Mouse (Mus musculus) lung, embryonic 16.5 days (tissue): ENCODE data around the gene Irs2. TPM values are rescaled to one million over a fixed set of nuclear protein-coding genes. Genes with fewer than 3 reads are reported as not detected.

Source experiments
- ATAC-seq: fragments of 200-750 bp; cut with Nextera tagmentation; 2 replicates; pipeline ENCODE4 v1.8.0; 2017; ENCODE audit warnings: low read depth, mild to moderate bottlenecking, moderate library complexity
- H3K27ac ChIP-seq: fragments of 300-500 bp; sonication (generic); 2 replicates; pipeline ENCODE4 v1.5.1; 2014; ENCODE audit warnings: mild to moderate bottlenecking, control low read depth, low read length
- H3K27me3 ChIP-seq: fragments of 300-500 bp; sonication (generic); 2 replicates; pipeline ENCODE4 v1.6.1; 2014; ENCODE audit warnings: low read depth, low read length, mixed read lengths; ENCODE audit not compliant: control insufficient read depth, insufficient read depth
- H3K36me3 ChIP-seq: fragments of 300-500 bp; sonication (generic); 2 replicates; pipeline ENCODE4 v1.6.1; 2014; ENCODE audit warnings: low read length; ENCODE audit not compliant: control insufficient read depth, insufficient read depth
- H3K4me1 ChIP-seq: fragments of 300-500 bp; sonication (generic); replicated peaks from 2 replicates; pipeline ENCODE4 v1.6.1; 2014; ENCODE audit warnings: low read length, mixed read lengths; ENCODE audit not compliant: control insufficient read depth, insufficient read depth
- H3K4me2 ChIP-seq: fragments of 300-500 bp; sonication (generic); 2 replicates; pipeline ENCODE4 v1.6.1; 2014; ENCODE audit warnings: low read depth, low read length, control low read depth
- H3K4me3 ChIP-seq: fragments of 300-500 bp; sonication (generic); 2 replicates; pipeline ENCODE4 v1.5.1; 2014; ENCODE audit warnings: mild to moderate bottlenecking, low read length, control low read depth
- H3K9ac ChIP-seq: fragments of 300-500 bp; sonication (generic); 2 replicates; pipeline ENCODE4 v1.6.1; 2014; ENCODE audit warnings: low read length, control low read depth
- H3K9me3 ChIP-seq: fragments of 300-500 bp; sonication (generic); 2 replicates; pipeline ENCODE4 v1.6.1; 2016; ENCODE audit warnings: low read length; ENCODE audit not compliant: control insufficient read depth
- WGBS: fragments of 180-500 bp; shearing (Covaris S2); extraction: QIAGEN DNeasy Blood & Tissue Kit; methylation state at CpG from one replicate; pipeline ENCODE4 v1.1.7; 2014; 5-methylcytosine and 5-hydroxymethylcytosine counted together
- polyA plus RNA-seq: library from polyadenylated mRNA; unstranded; fragments of >200 nt; fragmentation: Nextera tagmentation; extraction: Ambion mirVana; gene quantifications from 2 replicates; pipeline ENCODE4 v1.2.1, GENCODE M21; 2015

The Irs2 gene
- polyA plus RNA-seq, 1 experiment from 2014 or later: 2.8 TPM

DNA sequence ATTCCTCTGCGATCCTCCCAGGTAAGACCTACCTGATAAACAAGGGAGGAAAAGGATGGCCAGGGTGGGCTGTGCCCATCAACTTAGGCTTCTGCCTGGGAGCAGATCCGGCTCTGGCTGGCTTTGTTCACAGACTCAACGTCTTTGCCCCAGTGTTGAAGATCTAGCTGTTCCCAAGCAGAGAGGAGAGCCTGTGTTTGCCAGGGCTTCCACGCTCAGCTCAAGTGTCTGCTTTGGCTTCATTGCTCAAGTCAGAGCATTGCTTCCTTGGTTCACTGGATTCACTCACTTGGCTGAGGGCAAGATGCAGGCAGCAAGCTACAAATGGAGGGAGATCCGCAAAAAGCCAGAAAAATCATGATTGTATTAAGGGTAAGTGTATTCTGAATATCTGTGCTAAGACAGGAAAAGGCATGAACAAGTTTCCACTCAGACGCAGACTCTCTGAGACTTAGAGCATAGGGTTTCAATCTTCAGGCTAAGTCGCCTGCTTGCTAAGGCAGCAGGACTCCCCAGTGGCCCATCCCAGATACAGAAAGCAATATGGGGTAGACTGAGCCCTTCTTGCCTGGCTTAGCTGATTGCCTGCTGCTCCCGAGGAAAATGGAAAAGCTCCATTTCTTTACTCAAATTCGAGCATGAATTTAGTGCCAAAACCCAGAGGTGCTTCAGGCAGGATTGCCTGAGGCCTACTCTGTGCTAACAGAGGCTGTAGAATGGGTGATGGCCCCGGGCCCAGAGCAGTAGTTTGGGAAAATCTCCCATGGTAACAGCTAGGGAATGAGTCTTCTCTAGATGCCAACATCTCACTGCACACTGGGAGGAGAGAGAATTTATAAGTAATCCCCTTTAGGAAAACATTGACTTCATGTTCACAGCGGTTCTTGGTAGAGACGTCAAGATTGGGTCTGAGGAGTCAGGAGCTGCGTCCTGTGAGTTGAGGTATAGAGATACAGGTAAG is 37.5 kb downstream of the Irs2 start:
- no peaks in the 10 kb centered on the region for H3K36me3 ChIP-seq
- no peaks in the 10 kb centered on the region for H3K9me3 ChIP-seq
- H3K4me2 ChIP-seq: no peak overlapping the region
- 69% methylated on average over 13 of the region's 13 CpGs for WGBS
- peaks cover 45% of the 10 kb centered on the region for H3K4me1 ChIP-seq
- no peak overlapping the region for H3K9ac ChIP-seq
- ATAC-seq: no peak
- H3K27ac ChIP-seq: peak overlapping the region; percentile 15; the same call in 1 of the 2 replicates
- no peaks in the 10 kb centered on the region for H3K27me3 ChIP-seq
- no peak overlapping the region for H3K4me3 ChIP-seq

DNA sequence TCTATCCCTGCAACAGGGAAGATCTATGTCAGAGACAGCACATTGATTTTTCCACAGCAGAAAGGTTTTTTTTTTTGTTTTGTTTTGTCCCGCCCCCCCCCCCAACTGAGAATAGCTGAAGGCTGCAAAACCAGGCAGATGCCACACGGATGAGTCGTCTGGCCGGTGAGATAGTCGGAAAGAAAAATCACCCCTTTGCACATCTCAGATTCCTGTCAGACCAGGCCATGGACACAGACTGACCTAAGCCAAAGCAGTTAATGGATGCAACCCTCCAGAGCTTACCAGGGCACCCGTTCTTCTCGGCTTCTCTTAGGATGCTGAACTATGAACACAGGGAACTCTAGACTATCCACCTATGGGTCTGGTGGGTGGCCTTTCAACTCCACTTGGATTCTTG is 39.6 kb downstream of the Irs2 start:
- Histone ChIP-seq H3K4me2 (no peak overlapping the region), H3K4me1 (peaks cover 49% of the 10 kb centered on the region), H3K9me3 (no peaks in the 10 kb centered on the region), H3K4me3 (no peak overlapping the region), H3K36me3 (no peaks in the 10 kb centered on the region), H3K9ac (no peak overlapping the region), H3K27ac (no peak overlapping the region), H3K27me3 (0 out of 2 replicates have a peak, but pooled peaks cover 2% of the 10 kb centered on the region)
- WGBS: 35% methylated on average over 7 of the region's 7 CpGs
- no peak for ATAC-seq

DNA sequence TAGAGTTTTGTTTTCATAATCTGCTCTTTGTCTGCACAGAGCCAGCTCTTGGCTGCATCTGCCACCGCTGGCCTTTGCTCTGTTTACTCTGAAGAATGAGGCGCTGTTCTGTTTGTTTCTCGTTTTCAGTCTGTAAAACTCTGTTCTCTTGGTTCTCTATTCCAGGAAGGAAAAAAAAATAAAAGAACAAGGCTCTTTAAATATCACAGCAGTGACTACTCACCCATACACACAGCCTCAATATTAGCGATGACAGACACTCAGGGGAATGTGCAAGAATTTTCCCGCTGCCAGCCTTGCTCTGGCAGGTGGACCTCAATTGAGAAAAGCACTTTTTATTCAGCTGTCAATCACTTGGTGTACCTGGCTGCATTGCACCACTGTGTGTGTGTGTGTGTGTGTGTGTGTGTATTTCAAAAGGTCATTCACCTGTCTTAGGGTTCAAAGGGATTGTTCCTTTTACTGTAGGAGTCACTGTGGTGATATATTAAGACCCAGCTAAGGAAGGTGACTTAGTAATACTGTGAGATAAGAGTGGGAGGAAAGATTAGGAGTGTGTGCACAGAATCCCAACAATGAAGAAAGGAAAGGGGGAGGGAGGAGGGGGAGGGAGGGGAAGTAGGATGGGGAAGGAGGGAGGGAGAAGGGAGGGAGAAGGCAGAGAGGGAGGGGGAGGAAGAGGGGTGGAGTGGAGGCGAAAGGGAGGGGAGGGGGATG is 42.7 kb downstream of the Irs2 start:
- WGBS: 8% methylated on average over 6 of the region's 6 CpGs
- H3K4me2 ChIP-seq: no peak overlapping the region

DNA sequence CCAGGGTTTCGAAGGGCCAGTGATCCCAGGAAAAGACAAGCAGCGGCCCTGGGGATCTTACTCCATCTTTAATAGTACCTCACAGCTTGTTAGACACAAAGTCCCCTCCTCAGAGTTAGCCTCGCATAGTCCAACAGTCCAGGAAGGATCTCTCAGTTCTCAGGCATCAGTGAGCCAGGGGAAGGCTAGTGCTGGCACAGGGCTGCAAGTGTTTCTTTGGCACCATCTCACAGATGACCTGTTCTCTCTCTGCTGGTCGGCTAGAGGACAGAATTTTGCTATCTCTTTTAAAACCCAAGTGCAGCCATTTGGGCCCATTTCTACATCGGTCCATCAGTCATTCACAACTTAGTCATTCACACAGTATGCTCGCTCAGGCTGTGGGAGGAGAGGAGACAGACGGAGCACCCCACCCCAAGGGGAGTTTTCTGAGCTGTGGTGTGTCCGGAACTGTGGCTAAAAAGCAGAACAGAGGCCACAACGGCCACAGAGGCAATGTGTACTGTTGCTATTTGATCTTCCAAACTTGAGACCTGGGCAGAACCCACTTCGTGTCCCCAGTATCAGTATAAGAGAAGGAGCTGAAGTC is 43.7 kb downstream of the Irs2 start:
- H3K4me3 ChIP-seq: no peak overlapping the region
- peaks cover 56% of the 10 kb centered on the region for H3K4me1 ChIP-seq
- H3K9me3 ChIP-seq: no peaks in the 10 kb centered on the region
- ATAC-seq: no peak
- no peak overlapping the region for H3K27ac ChIP-seq
- no peak overlapping the region for H3K9ac ChIP-seq
- H3K36me3 ChIP-seq: no peaks in the 10 kb centered on the region
- H3K27me3 ChIP-seq: 0 out of 2 replicates have a peak, but pooled peaks cover 5% of the 10 kb centered on the region
- 43% methylated on average over 10 of the region's 10 CpGs for WGBS
- no peak overlapping the region for H3K4me2 ChIP-seq

More for the DNA sequence above, 42.7 kb downstream of the Irs2 start:
- no peaks in the 10 kb centered on the region for H3K9me3 ChIP-seq
- H3K27me3 ChIP-seq: 0 out of 2 replicates have a peak, but pooled peaks cover 3% of the 10 kb centered on the region
- no peak overlapping the region for H3K4me3 ChIP-seq
- ATAC-seq: peak; percentile 38
- no peak overlapping the region for H3K27ac ChIP-seq
- no peak overlapping the region for H3K9ac ChIP-seq
- no peaks in the 10 kb centered on the region for H3K36me3 ChIP-seq
- H3K4me1 ChIP-seq: peaks cover 50% of the 10 kb centered on the region

DNA sequence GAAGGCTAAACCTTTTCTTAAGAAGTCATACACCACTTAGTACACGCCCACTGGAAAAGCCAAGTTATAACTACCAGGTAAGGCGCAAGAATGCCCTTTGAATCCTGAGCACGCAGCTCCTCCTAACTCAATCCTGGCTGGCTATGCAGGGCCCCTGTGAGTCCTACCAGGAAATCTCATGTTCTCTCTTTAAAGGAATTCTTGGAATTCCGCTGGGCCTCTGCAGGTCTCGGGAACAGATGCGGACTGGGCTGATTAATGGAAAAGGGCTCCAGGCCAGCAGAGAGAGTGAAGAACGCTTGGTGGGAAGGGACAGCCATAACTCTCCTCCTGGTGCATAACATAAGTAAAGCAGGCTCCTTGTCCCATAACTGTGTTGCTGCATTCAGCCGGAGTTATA is 46.3 kb downstream of the Irs2 start:
- Histone ChIP-seq H3K4me3 (no peak overlapping the region), H3K36me3 (no peaks in the 10 kb centered on the region), H3K9ac (no peak overlapping the region), H3K27me3 (0 out of 2 replicates have a peak, but pooled peaks cover 5% of the 10 kb centered on the region), H3K27ac (peak overlapping the region; percentile 36), H3K4me2 (no peak overlapping the region), H3K9me3 (no peaks in the 10 kb centered on the region), H3K4me1 (peaks cover 49% of the 10 kb centered on the region)
- 2% methylated on average over 8 of the region's 8 CpGs for WGBS
- ATAC-seq: peak; percentile 62

DNA sequence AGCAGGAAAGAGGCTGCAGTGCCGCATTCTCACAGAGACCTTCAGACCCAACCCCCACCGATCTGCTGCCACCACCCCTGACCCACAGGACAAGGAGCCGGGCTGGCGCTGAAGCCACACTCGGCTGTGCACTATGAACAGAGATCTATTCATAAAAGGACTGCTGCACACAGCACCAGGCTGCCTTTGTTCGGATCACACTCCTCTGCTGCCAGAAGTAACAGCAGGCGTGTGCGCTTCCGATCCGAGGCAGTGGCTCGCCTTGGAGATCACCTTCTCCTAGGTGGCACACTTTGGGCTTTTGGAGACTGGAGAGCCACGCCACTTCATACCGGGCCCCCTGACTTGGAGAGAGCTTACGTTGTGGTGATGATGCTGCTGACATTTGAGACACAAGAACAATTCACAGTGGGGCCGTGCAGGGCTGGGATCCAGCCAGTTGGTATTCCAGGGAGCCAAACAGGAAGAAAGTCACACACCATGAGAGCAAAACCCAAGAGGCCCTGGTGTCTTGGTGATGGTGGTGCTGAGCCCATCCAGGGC is 47.9 kb downstream of the Irs2 start:
- peak overlapping the region; percentile 11; the same call in 1 of the 2 replicates for H3K4me3 ChIP-seq
- 18% methylated on average over 15 of the region's 15 CpGs for WGBS
- ATAC-seq: peak; percentile 19; the same call in 1 of the 2 replicates
- H3K9ac ChIP-seq: peak overlapping the region; percentile 51
- peaks cover 43% of the 10 kb centered on the region for H3K4me1 ChIP-seq
- H3K4me2 ChIP-seq: peak overlapping the region; percentile 39
- H3K36me3 ChIP-seq: no peaks in the 10 kb centered on the region
- peaks cover 11% of the 10 kb centered on the region; the same call in 1 of the 2 replicates for H3K27me3 ChIP-seq
- H3K27ac ChIP-seq: 0 out of 2 replicates have a peak overlapping the region, but pooled peaks have one; percentile 5
- no peaks in the 10 kb centered on the region for H3K9me3 ChIP-seq

DNA sequence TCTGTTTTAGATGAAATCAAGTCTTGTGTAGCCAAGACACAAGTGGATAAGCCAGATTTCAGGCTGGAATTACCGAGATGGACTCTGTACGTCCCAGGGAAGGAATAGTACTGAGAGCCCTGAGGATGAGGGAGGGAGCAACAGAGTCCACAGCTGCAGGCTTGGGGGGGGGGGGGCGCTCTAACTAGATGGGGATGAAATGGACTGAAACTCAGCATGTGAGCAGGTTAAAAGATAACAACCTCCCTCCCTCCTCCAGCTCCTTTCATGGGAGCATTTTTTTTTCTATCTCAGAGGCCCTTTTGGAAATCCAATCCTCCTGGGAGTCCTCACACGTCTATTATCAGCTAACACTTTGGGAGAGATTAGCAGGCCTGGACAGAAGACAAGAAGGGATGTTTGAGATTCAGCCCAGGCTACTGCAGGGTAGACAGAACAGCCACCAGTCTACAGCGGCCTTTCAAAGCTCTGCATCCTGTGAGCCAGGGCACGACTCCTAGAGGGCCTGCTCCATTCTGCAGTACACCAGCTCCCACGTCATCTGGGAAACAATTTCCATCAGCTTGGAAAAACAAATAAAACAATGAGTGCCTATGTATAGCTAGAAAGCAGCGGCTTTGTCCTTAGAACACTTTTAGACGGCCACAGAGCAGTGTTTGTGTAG is 50.8 kb downstream of the Irs2 start:
- no peak for ATAC-seq
- H3K27me3 ChIP-seq: peaks cover 9% of the 10 kb centered on the region; the same call in 1 of the 2 replicates
- H3K4me3 ChIP-seq: no peak overlapping the region
- H3K27ac ChIP-seq: no peak overlapping the region
- no peaks in the 10 kb centered on the region for H3K9me3 ChIP-seq
- peaks cover 35% of the 10 kb centered on the region for H3K4me1 ChIP-seq
- WGBS: 23% methylated on average over 9 of the region's 9 CpGs
- no peaks in the 10 kb centered on the region for H3K36me3 ChIP-seq
- H3K9ac ChIP-seq: no peak overlapping the region
- H3K4me2 ChIP-seq: no peak overlapping the region

DNA sequence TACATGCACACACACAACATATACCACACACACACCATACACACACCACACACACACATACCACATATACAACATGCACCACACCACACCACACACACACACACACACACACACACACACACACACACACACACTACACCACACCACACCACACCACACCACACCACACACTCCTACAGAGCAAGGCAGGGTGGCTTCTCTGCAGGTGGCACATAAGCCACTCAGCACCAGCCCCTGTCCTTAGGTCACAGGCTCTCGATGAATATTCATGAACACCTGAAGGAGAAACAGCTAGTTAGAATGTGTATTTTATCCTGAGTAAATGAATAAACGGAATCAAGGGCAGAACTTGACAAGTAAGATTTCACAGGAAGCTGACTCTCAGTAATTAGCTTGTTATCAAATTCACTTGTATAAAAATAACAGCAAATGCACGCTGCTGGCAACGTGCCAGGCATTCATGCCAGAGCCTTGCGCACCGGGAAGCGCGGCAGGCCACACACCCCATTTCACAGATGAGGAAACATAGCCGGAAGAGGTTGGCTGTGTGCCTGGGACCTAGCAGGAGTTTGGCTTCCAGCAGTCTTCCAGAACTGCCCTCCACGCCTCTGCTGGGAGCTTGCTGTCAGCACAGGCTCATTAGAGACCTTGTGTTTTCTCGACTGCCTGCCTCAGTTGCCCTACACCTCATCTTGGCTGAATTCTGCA is 54.8 kb downstream of the Irs2 start:
- peaks cover 6% of the 10 kb centered on the region; the same call in 1 of the 2 replicates for H3K27me3 ChIP-seq
- no peak overlapping the region for H3K27ac ChIP-seq
- peak; percentile 85 for ATAC-seq
- H3K9me3 ChIP-seq: no peaks in the 10 kb centered on the region
- 5% methylated on average over 11 of the region's 11 CpGs for WGBS
- no peak overlapping the region for H3K9ac ChIP-seq
- no peaks in the 10 kb centered on the region for H3K36me3 ChIP-seq
- peaks cover 11% of the 10 kb centered on the region; the same call in 1 of the 2 replicates for H3K4me1 ChIP-seq
- no peak overlapping the region for H3K4me3 ChIP-seq
- H3K4me2 ChIP-seq: no peak overlapping the region
